Mouse (Mus musculus): ENCODE measurements around the gene Nhej1.
A peak's percentile ranks its signal among the peaks of the same experiment; 100 is the strongest.

Nhej1 gene

GRCm38 (mm10) chr1:75122211-75122610 lies 2.8 kb downstream of the Nhej1 start:
- DNase-seq, result no peak

GRCm38 (mm10) chr1:75052091-75052490 lies 72.9 kb downstream of the Nhej1 start:
- no peak for DNase-seq

GRCm38 (mm10) chr1:75051428-75051827 lies 73.6 kb downstream of the Nhej1 start:
- DNase-seq, result no peak

- no peak for DNase-seq
These were observed 76.4 kb downstream of the Nhej1 start for GRCm38 (mm10) chr1:75048571-75048970.

- DNase-seq, result no peak
These were observed 77.0 kb downstream of the Nhej1 start for GRCm38 (mm10) chr1:75048041-75048440.

- DNase-seq, result no peak
These were observed 84.6 kb downstream of the Nhej1 start for GRCm38 (mm10) chr1:75040429-75040828.

GRCm38 (mm10) chr1:75032041-75032440 lies 93.0 kb downstream of the Nhej1 start:
- DNase-seq, result no peak

GRCm38 (mm10) chr1:75027061-75027779 lies 97.8 kb downstream of the Nhej1 start:
- DNase-seq, result no peak

GRCm38 (mm10) chr1:75024419-75025199 lies 100.4 kb downstream of the Nhej1 start:
- DNase-seq, result no peak

GRCm38 (mm10) chr1:75022216-75022615 lies 102.8 kb downstream of the Nhej1 start:
- DNase-seq, result no peak

GRCm38 (mm10) chr1:75016846-75017245 lies 108.2 kb downstream of the Nhej1 start:
- peak; percentile 76 for DNase-seq

- DNase-seq, result no peak
These were observed 109.3 kb downstream of the Nhej1 start for GRCm38 (mm10) chr1:75015551-75016265.

- DNase-seq, result no peak
These were observed 110.7 kb downstream of the Nhej1 start for GRCm38 (mm10) chr1:75014210-75014845.

GRCm38 (mm10) chr1:75010817-75011216 lies 114.2 kb downstream of the Nhej1 start:
- DNase-seq, result no peak

GRCm38 (mm10) chr1:75010203-75010602 lies 114.8 kb downstream of the Nhej1 start:
- DNase-seq, result no peak

- DNase-seq, result no peak
These were observed 119.0 kb downstream of the Nhej1 start for GRCm38 (mm10) chr1:75006016-75006415.

GRCm38 (mm10) chr1:75001183-75001582 lies 123.8 kb downstream of the Nhej1 start:
- peak; percentile 16 for DNase-seq

- no peak for DNase-seq
These were observed 124.5 kb downstream of the Nhej1 start for GRCm38 (mm10) chr1:75000496-75000895.

- DNase-seq, result no peak
These were observed 125.8 kb downstream of the Nhej1 start for GRCm38 (mm10) chr1:74999173-74999572.

GRCm38 (mm10) chr1:74997231-74997630 lies 127.8 kb downstream of the Nhej1 start:
- DNase-seq, result no peak

- DNase-seq, result no peak
These were observed 148.0 kb downstream of the Nhej1 start for GRCm38 (mm10) chr1:74977001-74977400.

GRCm38 (mm10) chr1:74975936-74976335 lies 149.1 kb downstream of the Nhej1 start:
- no peak for DNase-seq

GRCm38 (mm10) chr1:74973590-74973989 lies 151.4 kb downstream of the Nhej1 start:
- DNase-seq, result no peak

Data from layer of hippocampus, adult 9-11 months (tissue).